Mouse (Mus musculus) liver, embryonic 14.5 days (tissue): Measurements from ENCODE around the gene Kcnj15. TPM values are rescaled to one million over a fixed set of nuclear protein-coding genes. Genes with fewer than 3 reads are reported as not detected.

Source experiments
- ATAC-seq: fragments of 200-750 bp; cut with Nextera tagmentation; 2 replicates; pipeline ENCODE4 v1.8.0; 2017; ENCODE audit warnings: moderate number of reproducible peaks, mild to moderate bottlenecking, moderate library complexity; ENCODE audit not compliant: insufficient read depth
- DNase-seq, 3 experiments: peaks; one replicate each; pipeline ENCODE4 v3.0.0-alpha.2; 2012 to 2013; ENCODE audit warnings: low read depth in 3 of 3, low spot score in 3 of 3
- H3K27ac ChIP-seq: fragments of 300-500 bp; sonication (generic); 2 replicates; pipeline ENCODE4 v1.5.1; 2014; ENCODE audit warnings: moderate library complexity, mild to moderate bottlenecking, control low read depth, inconsistent platforms
- H3K27me3 ChIP-seq: fragments of 300-500 bp; sonication (generic); 2 replicates; pipeline ENCODE4 v1.6.1; 2014; ENCODE audit warnings: mild to moderate bottlenecking, low read length, moderate library complexity; ENCODE audit not compliant: control insufficient read depth, insufficient read depth
- H3K36me3 ChIP-seq: fragments of 300-500 bp; sonication (generic); replicated peaks from 2 replicates; pipeline ENCODE4 v1.6.1; 2014; ENCODE audit warnings: low read depth; ENCODE audit not compliant: control insufficient read depth, insufficient read depth
- H3K4me1 ChIP-seq, 2 experiments: fragments of 200-500 bp in 1 of 2; fragments of 300-500 bp in 1 of 2; sonication (generic) in 1 of 2; replicated peaks; 2 replicates each; pipeline ENCODE4 v1.6.1; 2012 to 2014; ENCODE audit warnings: antibody characterized with exemption in 1 of 2, inconsistent platforms in 1 of 2, low read length in 1 of 2; ENCODE audit not compliant: control insufficient read depth in 2 of 2, insufficient read depth in 2 of 2
- H3K4me2 ChIP-seq: fragments of 300-500 bp; sonication (generic); 2 replicates; pipeline ENCODE4 v1.6.1; 2014; ENCODE audit warnings: low read depth, mild to moderate bottlenecking, control low read depth, moderate library complexity
- H3K4me3 ChIP-seq, 2 experiments: fragments of 200-500 bp in 1 of 2; fragments of 300-500 bp in 1 of 2; sonication (generic) in 1 of 2; 2 replicates each; pipeline ENCODE4 v1.5.1; 2012 to 2014; ENCODE audit warnings: low read depth in 2 of 2, low read length in 2 of 2, mild to moderate bottlenecking in 2 of 2, control low read depth in 1 of 2, inconsistent platforms in 1 of 2, moderate library complexity in 1 of 2; ENCODE audit not compliant: insufficient read depth in 1 of 2
- H3K9ac ChIP-seq: fragments of 300-500 bp; sonication (generic); replicated peaks from 2 replicates; pipeline ENCODE4 v1.6.1; 2014; ENCODE audit warnings: mild to moderate bottlenecking, control low read depth, moderate library complexity
- H3K9me3 ChIP-seq: fragments of 300-500 bp; sonication (generic); 2 replicates; pipeline ENCODE4 v1.6.1; 2016; ENCODE audit warnings: low read length, mixed read lengths; ENCODE audit not compliant: control insufficient read depth
- CTCF ChIP-seq: IDR thresholded peaks from 2 replicates; pipeline ENCODE4 v1.5.1; 2016; ENCODE audit warnings: antibody characterized with exemption, low read depth, control low read depth
- EP300 ChIP-seq: IDR thresholded peaks from 2 replicates; pipeline ENCODE4 v1.6.1; 2016; ENCODE audit warnings: antibody characterized with exemption, low read depth
- WGBS: fragments of 180-500 bp; shearing (Covaris S2); extraction: QIAGEN DNeasy Blood & Tissue Kit; methylation state at CpG from one replicate; pipeline ENCODE4 v1.1.7; 2014; ENCODE audit not compliant: insufficient replicate concordance; 5-methylcytosine and 5-hydroxymethylcytosine counted together
- polyA plus RNA-seq, 2 experiments: library from polyadenylated mRNA; depleted of rRNA in 1 of 2; stranded (reverse) in 1 of 2; unstranded in 1 of 2; fragments of >200 nt; fragmentation: Nextera tagmentation in 1 of 2; extraction: Ambion mirVana in 1 of 2; gene quantifications; 2 replicates each; pipeline versions ENCODE4 v1.2.1 to v1.2.3; 2012 to 2014

The Kcnj15 gene
- polyA plus RNA-seq, 2 experiments, result 0.05 to 0.07 TPM

DNA sequence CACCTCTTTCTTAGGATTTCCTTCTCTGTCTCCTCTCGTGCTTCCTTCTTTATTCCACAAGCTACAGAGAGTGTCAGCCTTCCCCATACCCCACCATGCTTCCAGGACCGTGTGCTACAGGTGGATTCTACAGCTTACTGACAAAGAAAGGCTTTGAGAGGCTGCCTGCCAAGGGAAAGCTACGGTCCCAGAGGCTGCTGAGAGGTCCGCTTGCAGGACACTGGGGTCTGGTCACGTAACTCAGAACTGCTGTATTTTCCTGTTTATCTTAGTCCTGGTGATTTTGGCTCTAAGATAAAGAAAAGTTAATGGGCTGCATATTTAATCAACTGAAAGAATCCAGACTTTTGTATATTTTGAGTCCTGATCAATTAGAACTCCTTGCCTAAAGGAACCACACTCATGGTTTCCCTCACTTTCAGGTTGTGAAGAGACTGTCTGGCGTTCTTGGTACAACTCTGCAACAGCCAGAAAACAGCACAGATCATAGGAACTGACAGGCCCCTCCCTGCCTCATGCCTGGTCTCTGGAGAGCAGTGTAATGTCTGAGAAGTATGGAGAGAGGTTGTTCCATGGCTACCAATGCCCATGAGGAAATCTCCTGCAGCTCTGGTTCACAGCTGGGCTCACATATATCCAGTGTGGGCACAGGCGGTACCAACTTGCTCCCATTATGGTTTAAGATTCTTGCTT lies 35.2 kb upstream of the Kcnj15 start:
- H3K4me3 ChIP-seq, result no peak overlapping the region
- H3K36me3 ChIP-seq, result no peaks in the 10 kb centered on the region
- no peaks in the 10 kb centered on the region for H3K4me1 ChIP-seq
- H3K9me3 ChIP-seq, result no peaks in the 10 kb centered on the region
- H3K27ac ChIP-seq, result no peak overlapping the region
- no peak overlapping the region for H3K4me2 ChIP-seq
- H3K27me3 ChIP-seq, result no peaks in the 10 kb centered on the region
- DNase-seq (no peak), ATAC-seq (no peak)
- WGBS, result 45% methylated on average over 7 of the region's 7 CpGs
- TF ChIP-seq EP300, result no peak
- TF ChIP-seq CTCF, result no peak
- H3K9ac ChIP-seq, result no peak overlapping the region

DNA sequence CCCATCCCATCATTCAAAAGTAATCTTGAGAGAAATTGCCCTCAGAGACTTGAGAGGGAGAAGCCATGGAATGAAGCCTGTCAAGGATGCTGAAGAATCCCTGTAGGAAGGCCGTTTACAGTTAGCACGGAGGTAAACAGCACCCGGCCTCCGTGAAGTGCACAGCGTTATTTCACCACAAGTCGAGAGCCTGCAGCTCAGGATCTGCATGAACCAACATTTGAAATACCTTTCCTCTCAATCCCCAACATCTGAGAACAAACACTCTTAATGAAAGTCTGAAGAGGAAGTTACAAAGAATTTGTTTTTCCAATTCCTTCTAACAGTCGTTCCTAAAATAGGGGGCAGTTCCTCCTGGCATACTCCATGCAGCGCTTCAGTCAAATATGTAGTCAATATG lies 33.9 kb upstream of the Kcnj15 start:
- H3K4me2 ChIP-seq, result no peak overlapping the region
- no peak overlapping the region for H3K4me3 ChIP-seq
- no peak for TF ChIP-seq EP300
- no peak for TF ChIP-seq CTCF
- no peaks in the 10 kb centered on the region for H3K36me3 ChIP-seq
- no peaks in the 10 kb centered on the region for H3K9me3 ChIP-seq
- no peaks in the 10 kb centered on the region for H3K27me3 ChIP-seq
- H3K4me1 ChIP-seq, result no peaks in the 10 kb centered on the region
- no peak for DNase-seq
- ATAC-seq, result no peak
- WGBS, result 59% methylated on average over 8 of the region's 8 CpGs
- H3K9ac ChIP-seq, result no peak overlapping the region
- H3K27ac ChIP-seq, result no peak overlapping the region

DNA sequence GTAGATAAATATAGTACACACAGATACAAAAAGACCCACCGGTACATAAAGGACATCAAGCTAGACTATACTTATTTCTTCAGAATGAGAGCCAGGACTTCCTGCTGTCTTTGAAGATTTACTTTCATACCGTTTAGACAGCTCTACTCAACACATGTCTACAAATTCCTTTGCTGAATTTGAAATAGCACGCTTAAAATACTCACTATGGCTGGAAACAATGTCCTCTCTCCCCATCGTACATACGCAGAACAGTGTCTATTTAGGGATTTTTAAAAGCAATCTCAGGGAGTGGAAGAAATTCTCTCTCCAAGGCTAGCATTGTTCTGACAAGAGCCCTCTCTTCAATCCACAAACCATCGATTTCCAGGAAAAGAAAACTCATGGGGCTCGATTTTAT lies 32.1 kb upstream of the Kcnj15 start:
- H3K4me1 ChIP-seq, result no peaks in the 10 kb centered on the region
- no peaks in the 10 kb centered on the region for H3K27me3 ChIP-seq
- no peaks in the 10 kb centered on the region for H3K9me3 ChIP-seq
- DNase-seq (no peak), ATAC-seq (no peak)
- H3K4me3 ChIP-seq, result no peak overlapping the region
- H3K36me3 ChIP-seq, result no peaks in the 10 kb centered on the region
- no peak overlapping the region for H3K9ac ChIP-seq
- no peak overlapping the region for H3K27ac ChIP-seq
- no peak overlapping the region for H3K4me2 ChIP-seq
- WGBS, result 49% methylated on average over 7 of the region's 7 CpGs
- no peak for TF ChIP-seq EP300
- no peak for TF ChIP-seq CTCF

GRCm38 (mm10) chr16:95231768-95232167 lies 25.6 kb upstream of the Kcnj15 start:
- no peak overlapping the region for H3K4me2 ChIP-seq
- TF ChIP-seq CTCF (no peak), EP300 (no peak)
- ATAC-seq, result no peak
- H3K27ac ChIP-seq, result no peak overlapping the region
- H3K4me3 ChIP-seq, result no peak overlapping the region
- H3K27me3 ChIP-seq, result no peaks in the 10 kb centered on the region
- H3K36me3 ChIP-seq, result no peaks in the 10 kb centered on the region
- no peaks in the 10 kb centered on the region for H3K9me3 ChIP-seq
- H3K4me1 ChIP-seq, result no peaks in the 10 kb centered on the region
- 59% methylated on average over 4 of the region's 4 CpGs for WGBS
- H3K9ac ChIP-seq, result no peak overlapping the region
- DNase-seq, result no peak

DNA sequence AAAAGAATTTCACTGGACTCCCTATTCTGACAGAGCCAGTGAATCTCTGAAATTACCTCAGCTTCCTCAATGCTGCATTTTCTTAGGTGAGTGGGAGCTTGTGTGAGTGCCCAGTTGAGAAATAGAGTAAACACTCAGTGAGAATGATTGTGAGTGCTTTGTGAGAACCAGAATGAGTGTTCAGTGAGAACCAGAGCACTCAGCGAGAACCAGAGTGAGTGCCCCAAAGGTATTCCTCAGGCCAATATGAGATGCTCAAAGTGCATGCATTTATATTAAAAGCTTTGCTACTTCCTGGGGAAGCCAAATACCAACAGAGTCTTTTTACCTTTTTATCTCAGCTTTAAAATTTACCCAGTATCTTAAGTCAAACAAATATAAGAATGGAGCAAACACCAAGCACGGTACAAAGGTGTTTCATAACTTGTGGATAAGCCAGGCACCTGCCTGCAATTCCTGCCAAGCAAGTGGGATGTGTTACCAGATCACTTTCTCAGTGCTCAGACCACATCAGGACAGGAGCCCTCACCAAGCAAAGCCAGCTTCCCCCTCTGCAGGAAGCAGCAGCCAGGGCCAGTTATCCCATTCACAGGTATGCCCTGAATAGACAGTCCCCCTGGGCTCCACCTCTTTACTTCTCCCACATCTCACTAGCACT lies 22.3 kb upstream of the Kcnj15 start:
- no peak for ATAC-seq
- H3K27me3 ChIP-seq, result no peaks in the 10 kb centered on the region
- H3K4me1 ChIP-seq, result no peaks in the 10 kb centered on the region
- TF ChIP-seq CTCF (no peak), EP300 (no peak)
- no peaks in the 10 kb centered on the region for H3K9me3 ChIP-seq
- no peak for DNase-seq
- no peak overlapping the region for H3K9ac ChIP-seq
- WGBS, result 64% methylated on average over 2 of the region's 2 CpGs
- H3K4me2 ChIP-seq, result no peak overlapping the region
- no peak overlapping the region for H3K4me3 ChIP-seq
- H3K36me3 ChIP-seq, result no peaks in the 10 kb centered on the region
- H3K27ac ChIP-seq, result no peak overlapping the region
